Mouse (Mus musculus) cerebellum, postnatal 25 days (tissue): ENCODE data around the gene Ndel1.

Experiments
- DNase-seq, 2 experiments: peaks; one replicate each; pipeline ENCODE4 v3.0.0; 2021; ENCODE audit warnings: mixed read lengths in 2 of 2

Gene Ndel1

GRCm38 (mm10) chr11:68892233-68892832 lies 20.7 kb upstream of the Ndel1 start:
- no peak for DNase-seq

GRCm38 (mm10) chr11:68891823-68892222 lies 20.2 kb upstream of the Ndel1 start:
- DNase-seq, result no peak

GRCm38 (mm10) chr11:68890625-68891024 lies 19.0 kb upstream of the Ndel1 start:
- no peak for DNase-seq

GRCm38 (mm10) chr11:68888653-68889052 lies 17.0 kb upstream of the Ndel1 start:
- no peak for DNase-seq

GRCm38 (mm10) chr11:68888253-68888652 lies 16.6 kb upstream of the Ndel1 start, which contains the start of gene Rnf222:
Gene Rnf222, plus strand, starts transcription at chr11:68888553.
- no peak for DNase-seq

GRCm38 (mm10) chr11:68886091-68886490 lies 14.4 kb upstream of the Ndel1 start:
- no peak for DNase-seq

- no peak for DNase-seq
Observed at GRCm38 (mm10) chr11:68884368-68884767, 12.7 kb upstream of the Ndel1 start.

- no peak for DNase-seq
Observed at GRCm38 (mm10) chr11:68883843-68884242, 12.2 kb upstream of the Ndel1 start.

GRCm38 (mm10) chr11:68882107-68882506 lies 10.4 kb upstream of the Ndel1 start:
- no peak for DNase-seq

- no peak for DNase-seq
Observed at GRCm38 (mm10) chr11:68878811-68879210, 7.2 kb upstream of the Ndel1 start.

- peak; percentile 61 to 81 for DNase-seq
Observed at GRCm38 (mm10) chr11:68874841-68875240, 3.2 kb upstream of the Ndel1 start.

- DNase-seq, result no peak
Observed at GRCm38 (mm10) chr11:68871277-68871676, 381 bp downstream of the Ndel1 start.

GRCm38 (mm10) chr11:68864544-68865189 lies 7.0 kb downstream of the Ndel1 start:
- peak in 1 of 2 experiments; percentile 12 for DNase-seq

- no peak for DNase-seq
Observed at GRCm38 (mm10) chr11:68863631-68864091, 8.0 kb downstream of the Ndel1 start.

- no peak for DNase-seq
Observed at GRCm38 (mm10) chr11:68862260-68862659, 9.4 kb downstream of the Ndel1 start.

- no peak for DNase-seq
Observed at GRCm38 (mm10) chr11:68859943-68860593, 11.6 kb downstream of the Ndel1 start.

- DNase-seq, result no peak
Observed at GRCm38 (mm10) chr11:68857329-68857728, 14.3 kb downstream of the Ndel1 start.

- no peak for DNase-seq
Observed at GRCm38 (mm10) chr11:68854621-68855020, 17.0 kb downstream of the Ndel1 start.

GRCm38 (mm10) chr11:68853611-68854401 lies 17.9 kb downstream of the Ndel1 start:
- peak; percentile 16 to 29 for DNase-seq

- peak; percentile 100 for DNase-seq
Observed at GRCm38 (mm10) chr11:68852932-68853409, 18.7 kb downstream of the Ndel1 start.

- peak in 1 of 2 experiments; percentile 76 for DNase-seq
Observed at GRCm38 (mm10) chr11:68852486-68852901, 19.2 kb downstream of the Ndel1 start.

GRCm38 (mm10) chr11:68851644-68852485 lies 19.8 kb downstream of the Ndel1 start:
- no peak for DNase-seq
